21 mouse cellular contexts compared by ENCODE assay signal in the genomic region with DNA sequence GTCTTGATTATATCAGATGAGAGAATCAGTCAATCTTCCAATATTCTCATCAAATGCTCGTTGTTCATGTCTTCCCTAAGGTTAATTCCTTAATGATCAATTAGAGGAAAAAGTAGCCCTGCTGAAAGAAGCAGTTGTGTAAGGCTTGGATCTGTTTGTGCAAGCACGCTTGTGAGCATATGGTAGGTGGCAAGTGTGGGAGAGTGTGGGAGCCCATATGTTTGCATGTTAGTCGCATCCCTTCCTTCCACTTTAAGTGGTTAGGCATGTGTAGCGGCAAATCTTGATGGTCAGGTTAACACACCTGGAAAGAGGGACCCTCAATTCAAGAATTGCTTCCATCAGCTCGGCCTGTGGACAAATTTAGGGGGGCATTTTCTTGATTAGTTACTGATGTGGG.
"Had no signal": no experiment of that assay in that cellular context is flagged by ENCODE, and none has a peak within 500 bp of the region (broad histone marks: within the 10 kb centered on the region; RNA-seq: fewer than 3 reads in every experiment).

No protein-coding gene starts in this region.

- H3K4me2 ChIP-seq: limb, embryonic 13.5 days; liver, embryonic 12.5 days; liver, embryonic 15.5 days; lung, embryonic 15.5 days; midbrain, embryonic 13.5 days; neural tube, embryonic 13.5 days had no signal

- DNase-seq: layer of hippocampus, postnatal 36 days; liver; lung, adult 18-20 months; lung, postnatal 10 days; lung, postnatal 36 days; retina, postnatal 1 day; right cerebral cortex, postnatal 25 days; spleen, adult 18-20 months; thymus, postnatal 25 days had no signal

- H3K9ac ChIP-seq: limb, embryonic 13.5 days; liver, embryonic 12.5 days; liver, embryonic 15.5 days; lung, embryonic 15.5 days; midbrain, embryonic 13.5 days; neural tube, embryonic 13.5 days had no signal

- H3K36me3 ChIP-seq: limb, embryonic 13.5 days; liver, embryonic 12.5 days; liver, embryonic 15.5 days; lung, embryonic 15.5 days; midbrain, embryonic 10.5 days; midbrain, embryonic 13.5 days; neural tube, embryonic 13.5 days had no signal

- H3K27ac ChIP-seq: kidney, postnatal 0 days; left cerebral cortex, adult 2 months; limb, embryonic 13.5 days; liver, embryonic 12.5 days; liver, embryonic 15.5 days; lung, embryonic 15.5 days; midbrain, embryonic 10.5 days; midbrain, embryonic 13.5 days; neural tube, embryonic 13.5 days had no signal

- H3K4me3 ChIP-seq: left cerebral cortex, adult 2 months; limb, embryonic 13.5 days; liver, embryonic 12.5 days; liver, embryonic 15.5 days; lung, embryonic 15.5 days; megakaryocyte, embryonic 14.5 days; midbrain, embryonic 10.5 days; midbrain, embryonic 13.5 days; myocyte; neural tube, embryonic 13.5 days had no signal

- H3K9me3 ChIP-seq: limb, embryonic 13.5 days; liver, embryonic 12.5 days; liver, embryonic 15.5 days; lung, embryonic 15.5 days; megakaryocyte, embryonic 14.5 days; midbrain, embryonic 10.5 days; midbrain, embryonic 13.5 days; neural tube, embryonic 13.5 days had no signal

- H3K27me3 ChIP-seq: limb, embryonic 13.5 days; liver, embryonic 12.5 days; liver, embryonic 15.5 days; lung, embryonic 15.5 days; midbrain, embryonic 13.5 days; neural tube, embryonic 13.5 days had no signal

- ATAC-seq: liver, embryonic 12.5 days; midbrain, embryonic 13.5 days; midbrain, embryonic 16.5 days had no signal
